9 mouse cellular contexts compared by ENCODE assay signal in the genomic region with DNA sequence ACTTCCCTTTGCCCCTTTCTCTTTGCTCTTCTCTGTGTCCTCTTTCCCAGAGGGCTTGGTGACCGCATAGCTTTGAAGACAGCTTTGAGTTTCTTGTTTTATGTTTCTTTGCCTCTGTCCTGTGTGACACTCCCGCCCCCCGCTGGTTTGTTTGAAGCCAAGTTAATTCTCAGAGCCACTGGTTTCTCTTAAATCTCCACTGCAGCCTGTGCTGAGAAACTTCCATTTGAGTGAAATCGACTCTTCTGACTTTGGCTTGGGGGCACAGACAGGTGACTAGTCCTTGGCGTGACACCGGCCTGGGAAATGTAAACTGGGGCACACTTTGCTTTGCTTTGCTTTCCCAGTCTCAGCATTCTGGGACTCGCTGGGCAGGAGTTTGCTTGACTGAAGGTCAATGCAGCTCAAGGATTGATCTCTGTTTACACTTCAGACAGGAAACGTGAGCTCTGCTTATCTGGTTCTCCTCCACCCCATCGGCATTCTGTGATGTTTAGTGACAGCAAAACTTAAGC. TPM values are rescaled to one million over a fixed set of nuclear protein-coding genes. Genes with fewer than 3 reads are reported as not detected.
A peak's percentile ranks its signal among the peaks of the same experiment; 100 is the strongest.
DNase-seq lines count a peak whose midpoint lies in the region; ATAC-seq and TF ChIP-seq lines count a peak whose summit lies in the region.
"Had no signal": no experiment of that assay in that cellular context is flagged by ENCODE, and none has a peak within 500 bp of the region (broad histone marks: within the 10 kb centered on the region; RNA-seq: fewer than 3 reads in every experiment).

No protein-coding gene starts in this region.

- H3K27me3 ChIP-seq in lung, embryonic 14.5 days (ENCODE audit: insufficient read depth, low read length), result no peaks in the 10 kb centered on the region
- H3K27me3 ChIP-seq in forebrain, embryonic 11.5 days (ENCODE audit: control insufficient read depth, insufficient read depth, low read length), result no peaks in the 10 kb centered on the region
- H3K27me3 ChIP-seq in kidney, embryonic 16.5 days (ENCODE audit: insufficient read depth, low read length), result no peaks in the 10 kb centered on the region
- H3K27me3 ChIP-seq in midbrain, embryonic 11.5 days (ENCODE audit: control insufficient read depth, insufficient read depth, low read length), result no peaks in the 10 kb centered on the region

- peak; percentile 57 for TF ChIP-seq CTCF in lung, embryonic 14.5 days (IDR thresholded peaks at IDR 0.05; ENCODE audit: low read depth)

- no peaks in the 10 kb centered on the region for H3K36me3 ChIP-seq in lung, embryonic 14.5 days (ENCODE audit: insufficient read depth)
- no peaks in the 10 kb centered on the region for H3K36me3 ChIP-seq in forebrain, embryonic 11.5 days (ENCODE audit: control insufficient read depth, insufficient read depth, low read length)
- no peaks in the 10 kb centered on the region for H3K36me3 ChIP-seq in kidney, embryonic 16.5 days (ENCODE audit: insufficient read depth, low read length)
- no peaks in the 10 kb centered on the region for H3K36me3 ChIP-seq in midbrain, embryonic 11.5 days (ENCODE audit: control insufficient read depth, insufficient read depth, low read length)

- no peak overlapping the region for H3K4me2 ChIP-seq in lung, embryonic 14.5 days
- no peak overlapping the region for H3K4me2 ChIP-seq in forebrain, embryonic 11.5 days (ENCODE audit: low read depth, low read length, severe bottlenecking)
- peak overlapping the region; percentile 2; the same call in 1 of the 2 replicates for H3K4me2 ChIP-seq in kidney, embryonic 16.5 days (replicated peaks; ENCODE audit: low read depth, low read length)
- peak overlapping the region; percentile 14; the same call in 1 of the 2 replicates for H3K4me2 ChIP-seq in midbrain, embryonic 11.5 days

- H3K4me3 ChIP-seq in lung, embryonic 14.5 days (ENCODE audit: low read depth, low read length), result no peak overlapping the region
- no peak overlapping the region for H3K4me3 ChIP-seq in forebrain, embryonic 11.5 days (ENCODE audit: low read depth, low read length)
- no peak overlapping the region for H3K4me3 ChIP-seq in kidney, embryonic 16.5 days (ENCODE audit: low read length)
- no peak overlapping the region for H3K4me3 ChIP-seq in midbrain, embryonic 11.5 days (ENCODE audit: low read depth, low read length)

- H3K9me3 ChIP-seq in lung, embryonic 14.5 days (ENCODE audit: low read depth, low read length), result no peaks in the 10 kb centered on the region
- no peaks in the 10 kb centered on the region for H3K9me3 ChIP-seq in forebrain, embryonic 11.5 days (ENCODE audit: control insufficient read depth, low read length)
- H3K9me3 ChIP-seq in kidney, embryonic 16.5 days (ENCODE audit: low read length), result no peaks in the 10 kb centered on the region
- H3K9me3 ChIP-seq in midbrain, embryonic 11.5 days (ENCODE audit: control insufficient read depth, low read length), result no peaks in the 10 kb centered on the region

- H3K4me1 ChIP-seq in lung, embryonic 14.5 days (ENCODE audit: insufficient read depth), result no peaks in the 10 kb centered on the region; the same call in 1 of the 2 replicates
- peaks cover 4% of the 10 kb centered on the region; the same call in 1 of the 2 replicates for H3K4me1 ChIP-seq in forebrain, embryonic 11.5 days (replicated peaks; ENCODE audit: control insufficient read depth, insufficient read depth, low read length)
- H3K4me1 ChIP-seq in kidney, embryonic 16.5 days (ENCODE audit: insufficient read depth, low read length), result peaks cover 18% of the 10 kb centered on the region
- H3K4me1 ChIP-seq in midbrain, embryonic 11.5 days (ENCODE audit: control insufficient read depth, insufficient read depth, low read length), result peaks cover 40% of the 10 kb centered on the region

- WGBS in lung, embryonic 14.5 days, result 4% methylated on average over 9 of the region's 9 CpGs
- WGBS in forebrain, embryonic 11.5 days, result 9% methylated on average over 9 of the region's 9 CpGs
- 6% methylated on average over 9 of the region's 9 CpGs for WGBS in kidney, embryonic 16.5 days
- 3% methylated on average over 9 of the region's 9 CpGs for WGBS in midbrain, embryonic 11.5 days

- peak; percentile 41; the same call in 1 of the 2 replicates for ATAC-seq in lung, embryonic 14.5 days (ENCODE audit: insufficient read depth)
- ATAC-seq in forebrain, embryonic 11.5 days (replicated peaks; ENCODE audit: low FRiP score), result peak; percentile 48
- ATAC-seq in kidney, embryonic 16.5 days (ENCODE audit: low FRiP score, low TSS enrichment), result peak; percentile 74; the same call in 1 of the 2 replicates
- ATAC-seq in midbrain, embryonic 11.5 days (ENCODE audit: low FRiP score), result peak; percentile 64
- no peak for ATAC-seq in frontal cortex, adult (ENCODE audit: low TSS enrichment)

- DNase-seq in lung, embryonic 14.5 days, result peak; percentile 73
- DNase-seq in lung, postnatal 25 days (ENCODE audit: low spot score), result no peak
- DNase-seq in forebrain, embryonic 11.5 days (ENCODE audit: low spot score), result no peak
- DNase-seq in midbrain, embryonic 11.5 days (ENCODE audit: low spot score, missing footprints), result peak; percentile 93
- no peak for DNase-seq in left cerebral cortex, adult 8-10 months (ENCODE audit: low spot score in 2 of 2)
- DNase-seq in c-Kit-positive CD71-positive TER-119-positive erythroid progenitor cells, embryonic 14.5 days (ENCODE audit: low spot score), result no peak

- no peak overlapping the region for H3K9ac ChIP-seq in lung, embryonic 14.5 days
- H3K9ac ChIP-seq in forebrain, embryonic 11.5 days (ENCODE audit: low read length), result no peak overlapping the region
- H3K9ac ChIP-seq in kidney, embryonic 16.5 days (replicated peaks; ENCODE audit: low read length), result peak overlapping the region; percentile 22
- H3K9ac ChIP-seq in midbrain, embryonic 11.5 days (ENCODE audit: low read length), result no peak overlapping the region

- no peak overlapping the region for H3K27ac ChIP-seq in lung, embryonic 14.5 days (ENCODE audit: low read depth)
- H3K27ac ChIP-seq in forebrain, embryonic 11.5 days (ENCODE audit: low read depth, low read length), result no peak overlapping the region
- no peak overlapping the region for H3K27ac ChIP-seq in kidney, embryonic 16.5 days (ENCODE audit: low read length)
- H3K27ac ChIP-seq in midbrain, embryonic 11.5 days (ENCODE audit: low read depth, low read length), result peak overlapping the region; percentile 73

RNA-seq across cellular contexts. Expression of gene Gm10645, which starts 12.3 kb away (rescaled TPM):
- polyA plus RNA-seq in lung, embryonic 14.5 days (2014; fragmentation: Nextera tagmentation; extraction: Ambion mirVana), result 1.2 TPM in 2 replicates
- polyA plus RNA-seq in forebrain, embryonic 11.5 days (2014; fragmentation: Nextera tagmentation; extraction: Ambion mirVana), result 2.8 and 4.1 TPM in 2 replicates
- polyA plus RNA-seq in kidney, embryonic 16.5 days (2015; fragmentation: Nextera tagmentation; extraction: Ambion mirVana), result 0.86 and 1.7 TPM in 2 replicates
- polyA plus RNA-seq in midbrain, embryonic 11.5 days (2014; fragmentation: Nextera tagmentation; extraction: Ambion mirVana), result 5.8 and 6.6 TPM in 2 replicates
- total RNA-seq in left cerebral cortex, adult 8-10 months (2022), result 1 to 10 TPM in 3 of 4 experiments, under 1 TPM in 1; 0.57 to 2.9 (median 1.5) TPM
- polyA plus RNA-seq: testis, adult 2 months had no signal

RNA-seq across cellular contexts. Expression of gene Tbc1d9, which starts 13.1 kb away (rescaled TPM):
- 1.4 and 2.2 TPM in 2 replicates for polyA plus RNA-seq in lung, embryonic 14.5 days (2014; fragmentation: Nextera tagmentation; extraction: Ambion mirVana)
- 7.6 and 9.3 TPM in 2 replicates for polyA plus RNA-seq in forebrain, embryonic 11.5 days (2014; fragmentation: Nextera tagmentation; extraction: Ambion mirVana)
- 2.3 TPM in 2 replicates for polyA plus RNA-seq in kidney, embryonic 16.5 days (2015; fragmentation: Nextera tagmentation; extraction: Ambion mirVana)
- polyA plus RNA-seq in midbrain, embryonic 11.5 days (2014; fragmentation: Nextera tagmentation; extraction: Ambion mirVana), result 11.3 and 11.8 TPM in 2 replicates
- 10 to 100 TPM; 85.2 to 96.3 (median 90.0) TPM for total RNA-seq in left cerebral cortex, adult 8-10 months (2022)

Comparison
In these comparisons a context has a peak if more than half of its experiments do, and no peak if none do; other contexts are left out.
1. DNase-seq: peak in lung, embryonic 14.5 days (single experiment) and midbrain, embryonic 11.5 days (single experiment); none in lung, postnatal 25 days (single experiment), forebrain, embryonic 11.5 days (single experiment), left cerebral cortex, adult 8-10 months (0 of 2) and c-Kit-positive CD71-positive TER-119-positive erythroid progenitor cells, embryonic 14.5 days (single experiment).
2. H3K4me2 ChIP-seq: peak in kidney, embryonic 16.5 days (single experiment) and midbrain, embryonic 11.5 days (single experiment); none in lung, embryonic 14.5 days (single experiment) and forebrain, embryonic 11.5 days (single experiment).